Mouse (Mus musculus) gastrocnemius, postnatal 10 days (tissue): ENCODE measurements around the gene Rora. TPM values are rescaled to one million over a fixed set of nuclear protein-coding genes. Genes with fewer than 3 reads are reported as not detected.
"Not testable (repeated sequence)": the region's sequence is repeated elsewhere in the genome, so short reads cannot be mapped to it uniquely, and the experiment has no call there.

Experiments used
- DNase-seq: peaks from one replicate; pipeline ENCODE4 v3.0.0; 2021; ENCODE audit warnings: mixed read lengths
- total RNA-seq, 2 experiments: library from RNA; stranded (reverse); gene quantifications; 2 replicates each; pipeline ENCODE4 v1.2.3; 2021

The Rora gene
- total RNA-seq, 2 experiments from 2014 or later, result 56.0 to 63.5 TPM

GRCm38 (mm10) chr9:69090749-69091270 is 437.2 kb downstream of the Rora start:
- DNase-seq, result no peak

GRCm38 (mm10) chr9:69092119-69093013 is 438.8 kb downstream of the Rora start:
- DNase-seq, result peak; percentile 87

GRCm38 (mm10) chr9:69100153-69100756 is 446.7 kb downstream of the Rora start:
- not testable (repeated sequence) for DNase-seq

- no peak for DNase-seq
Measured at GRCm38 (mm10) chr9:69104321-69104720, 450.7 kb downstream of the Rora start.

GRCm38 (mm10) chr9:69109618-69110300 is 456.2 kb downstream of the Rora start:
- DNase-seq, result no peak

GRCm38 (mm10) chr9:69110301-69110674 is 456.7 kb downstream of the Rora start:
- peak; percentile 31 for DNase-seq

- DNase-seq, result no peak
Measured at GRCm38 (mm10) chr9:69110706-69111105, 457.1 kb downstream of the Rora start.

GRCm38 (mm10) chr9:69111539-69111938 is 458.0 kb downstream of the Rora start:
- DNase-seq, result no peak

- no peak for DNase-seq
Measured at GRCm38 (mm10) chr9:69114429-69114984, 460.9 kb downstream of the Rora start.

- no peak for DNase-seq
Measured at GRCm38 (mm10) chr9:69116740-69117139, 463.2 kb downstream of the Rora start.

GRCm38 (mm10) chr9:69121117-69121740 is 467.6 kb downstream of the Rora start:
- DNase-seq, result peak; percentile 30

- peak; percentile 47 for DNase-seq
Measured at GRCm38 (mm10) chr9:69125011-69125786, 471.6 kb downstream of the Rora start.

- no peak for DNase-seq
Measured at GRCm38 (mm10) chr9:69125787-69126161, 472.2 kb downstream of the Rora start.

- no peak for DNase-seq
Measured at GRCm38 (mm10) chr9:69126595-69126994, 473.0 kb downstream of the Rora start.

GRCm38 (mm10) chr9:69128335-69128734 is 474.7 kb downstream of the Rora start:
- no peak for DNase-seq

GRCm38 (mm10) chr9:69132995-69133394 is 479.4 kb downstream of the Rora start:
- no peak for DNase-seq

- peak; percentile 26 for DNase-seq
Measured at GRCm38 (mm10) chr9:69133696-69134095, 480.1 kb downstream of the Rora start.

- peak; percentile 53 for DNase-seq
Measured at GRCm38 (mm10) chr9:69134604-69135003, 481.0 kb downstream of the Rora start.

GRCm38 (mm10) chr9:69136821-69137220 is 483.2 kb downstream of the Rora start:
- no peak for DNase-seq

- DNase-seq, result no peak
Measured at GRCm38 (mm10) chr9:69137398-69137797, 483.8 kb downstream of the Rora start.

- DNase-seq, result no peak
Measured at GRCm38 (mm10) chr9:69140144-69140543, 486.6 kb downstream of the Rora start.
